Mouse (Mus musculus) liver, embryonic 11.5 days (tissue): ENCODE measurements around the gene Stat1. TPM values are rescaled to one million over a fixed set of nuclear protein-coding genes. Genes with fewer than 3 reads are reported as not detected.

ENCODE experiments used
- ATAC-seq: fragments of 200-750 bp; cut with Nextera tagmentation; replicated peaks from 2 replicates; pipeline ENCODE4 v1.8.0; 2017; ENCODE audit warnings: moderate number of reproducible peaks, mild to moderate bottlenecking, moderate TSS enrichment, moderate library complexity; ENCODE audit not compliant: low FRiP score
- DNase-seq: peaks from one replicate; pipeline ENCODE4 v3.0.0-alpha.2; 2017; ENCODE audit warnings: low spot score
- H3K27ac ChIP-seq: fragments of 300-500 bp; sonication (generic); 2 replicates; pipeline ENCODE4 v1.5.1; 2014; ENCODE audit warnings: mild to moderate bottlenecking, low read depth, low read length, control low read depth
- H3K27me3 ChIP-seq: fragments of 300-500 bp; sonication (generic); replicated peaks from 2 replicates; pipeline ENCODE4 v1.6.1; 2014; ENCODE audit warnings: low read length, mixed read lengths; ENCODE audit not compliant: control insufficient read depth, insufficient read depth
- H3K36me3 ChIP-seq: fragments of 300-500 bp; sonication (generic); 2 replicates; pipeline ENCODE4 v1.6.1; 2014; ENCODE audit warnings: mild to moderate bottlenecking, low read length, moderate library complexity, mixed read lengths; ENCODE audit not compliant: control insufficient read depth, insufficient read depth
- H3K4me1 ChIP-seq: fragments of 300-500 bp; sonication (generic); replicated peaks from 2 replicates; pipeline ENCODE4 v1.6.1; 2014; ENCODE audit warnings: low read length, mixed read lengths; ENCODE audit not compliant: control insufficient read depth, insufficient read depth
- H3K4me2 ChIP-seq: fragments of 300-500 bp; sonication (generic); 2 replicates; pipeline ENCODE4 v1.6.1; 2014; ENCODE audit warnings: mild to moderate bottlenecking, control low read depth, moderate library complexity
- H3K4me3 ChIP-seq: fragments of 300-500 bp; sonication (generic); 2 replicates; pipeline ENCODE4 v1.5.1; 2014; ENCODE audit warnings: low read depth, low read length, control low read depth
- H3K9ac ChIP-seq: fragments of 300-500 bp; sonication (generic); 2 replicates; pipeline ENCODE4 v1.6.1; 2014; ENCODE audit warnings: low read depth, low read length, control low read depth
- H3K9me3 ChIP-seq: fragments of 300-500 bp; sonication (generic); 2 replicates; pipeline ENCODE4 v1.6.1; 2016; ENCODE audit warnings: low read length, inconsistent platforms, mixed read lengths; ENCODE audit not compliant: control insufficient read depth
- WGBS: fragments of 180-500 bp; shearing (Covaris S2); extraction: QIAGEN DNeasy Blood & Tissue Kit; methylation state at CpG from one replicate; pipeline ENCODE4 v1.1.7; 2014; 5-methylcytosine and 5-hydroxymethylcytosine counted together
- polyA plus RNA-seq: library from polyadenylated mRNA; unstranded; fragments of >200 nt; fragmentation: Nextera tagmentation; extraction: Ambion mirVana; gene quantifications from 2 replicates; pipeline ENCODE4 v1.2.1, GENCODE M21; 2014

The Stat1 gene
- polyA plus RNA-seq, 1 experiment from 2014 or later: 17.8 TPM

DNA sequence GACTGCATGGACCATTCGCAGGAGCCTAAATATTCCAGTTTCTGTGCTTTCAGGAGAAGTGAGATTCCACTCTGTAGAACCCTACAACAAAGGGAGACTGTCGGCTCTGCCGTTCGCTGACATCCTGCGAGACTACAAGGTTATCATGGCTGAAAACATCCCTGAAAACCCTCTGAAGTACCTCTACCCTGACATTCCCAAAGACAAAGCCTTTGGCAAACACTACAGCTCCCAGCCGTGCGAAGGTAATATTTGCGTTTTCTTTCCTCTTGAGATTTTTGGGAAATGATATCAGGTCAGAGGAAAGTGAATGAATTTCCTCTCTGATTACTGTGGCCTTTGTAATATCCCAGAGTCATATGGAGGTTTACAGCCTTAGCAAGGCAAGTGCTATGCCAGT lies 16.4 kb upstream of the Stat1 start:
- H3K27me3 ChIP-seq: no peaks in the 10 kb centered on the region
- H3K9ac ChIP-seq: no peak overlapping the region
- H3K4me2 ChIP-seq: no peak overlapping the region
- no peak overlapping the region for H3K27ac ChIP-seq
- DNase-seq (no peak), ATAC-seq (no peak)
- no peaks in the 10 kb centered on the region for H3K9me3 ChIP-seq
- no peaks in the 10 kb centered on the region for H3K36me3 ChIP-seq
- H3K4me3 ChIP-seq: no peak overlapping the region
- 84% methylated on average over 8 of the region's 8 CpGs for WGBS
- no peaks in the 10 kb centered on the region for H3K4me1 ChIP-seq

DNA sequence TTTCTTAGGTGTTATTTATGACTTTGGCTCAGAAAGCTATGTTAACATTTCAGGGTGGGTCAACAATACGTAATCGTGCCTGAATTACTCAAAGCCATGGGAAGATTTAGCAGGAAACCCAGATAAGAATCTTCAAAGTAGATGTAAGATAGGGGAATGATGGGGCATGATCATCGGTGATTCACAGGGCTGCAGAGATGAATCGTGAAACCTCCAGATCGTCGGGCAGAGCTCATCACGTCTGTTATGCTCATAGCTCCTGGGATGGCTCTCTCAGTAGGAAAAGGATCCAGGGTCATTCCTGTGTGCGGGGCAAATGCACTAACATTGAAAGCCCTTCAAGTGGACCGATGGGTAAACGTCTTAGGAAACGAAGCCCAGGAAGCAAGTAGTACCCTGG lies 12.0 kb upstream of the Stat1 start:
- Histone ChIP-seq H3K9me3 (no peaks in the 10 kb centered on the region), H3K27me3 (no peaks in the 10 kb centered on the region), H3K4me2 (no peak overlapping the region), H3K27ac (no peak overlapping the region), H3K4me3 (no peak overlapping the region), H3K4me1 (no peaks in the 10 kb centered on the region), H3K9ac (no peak overlapping the region), H3K36me3 (no peaks in the 10 kb centered on the region)
- 83% methylated on average over 11 of the region's 11 CpGs for WGBS
- ATAC-seq (no peak), DNase-seq (no peak)

- WGBS: 53% methylated on average over 3 of the region's 3 CpGs
- H3K27ac ChIP-seq: no peak overlapping the region
- peaks cover 5% of the 10 kb centered on the region; the same call in 1 of the 2 replicates for H3K4me1 ChIP-seq
- H3K4me2 ChIP-seq: no peak overlapping the region
- H3K27me3 ChIP-seq: no peaks in the 10 kb centered on the region
- no peaks in the 10 kb centered on the region for H3K9me3 ChIP-seq
- no peak overlapping the region for H3K9ac ChIP-seq
- no peak overlapping the region for H3K4me3 ChIP-seq
- no peak for ATAC-seq
- H3K36me3 ChIP-seq: no peaks in the 10 kb centered on the region
- DNase-seq: no peak
These were observed 8.0 kb upstream of the Stat1 start for GRCm38 (mm10) chr1:52111217-52111616.

DNA sequence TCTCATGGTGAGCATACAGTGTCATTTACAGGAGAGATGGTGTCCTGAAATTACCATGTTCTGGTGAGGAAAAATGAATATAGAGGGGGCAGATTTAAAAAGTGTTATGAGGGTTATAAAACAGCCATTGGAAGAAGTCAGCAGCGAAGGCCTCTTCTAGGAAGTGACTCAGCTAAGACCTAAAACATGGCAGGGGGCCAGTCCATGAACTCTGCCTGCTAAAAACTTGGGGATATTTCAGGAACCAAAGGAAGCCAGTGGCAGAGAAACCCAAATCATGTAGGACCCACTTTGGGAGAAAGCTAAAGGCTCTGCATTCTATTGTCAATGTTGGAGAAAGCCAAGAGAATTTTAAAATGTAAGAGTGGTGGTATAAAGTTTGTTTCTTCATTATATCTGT lies 6.9 kb upstream of the Stat1 start:
- Histone ChIP-seq H3K4me1 (peaks cover 5% of the 10 kb centered on the region; the same call in 1 of the 2 replicates), H3K36me3 (no peaks in the 10 kb centered on the region), H3K9me3 (no peaks in the 10 kb centered on the region), H3K9ac (no peak overlapping the region), H3K27me3 (no peaks in the 10 kb centered on the region), H3K27ac (no peak overlapping the region), H3K4me3 (no peak overlapping the region), H3K4me2 (no peak overlapping the region)
- DNase-seq: no peak
- 74% methylated on average over 1 of the region's 1 CpGs for WGBS
- ATAC-seq: no peak

DNA sequence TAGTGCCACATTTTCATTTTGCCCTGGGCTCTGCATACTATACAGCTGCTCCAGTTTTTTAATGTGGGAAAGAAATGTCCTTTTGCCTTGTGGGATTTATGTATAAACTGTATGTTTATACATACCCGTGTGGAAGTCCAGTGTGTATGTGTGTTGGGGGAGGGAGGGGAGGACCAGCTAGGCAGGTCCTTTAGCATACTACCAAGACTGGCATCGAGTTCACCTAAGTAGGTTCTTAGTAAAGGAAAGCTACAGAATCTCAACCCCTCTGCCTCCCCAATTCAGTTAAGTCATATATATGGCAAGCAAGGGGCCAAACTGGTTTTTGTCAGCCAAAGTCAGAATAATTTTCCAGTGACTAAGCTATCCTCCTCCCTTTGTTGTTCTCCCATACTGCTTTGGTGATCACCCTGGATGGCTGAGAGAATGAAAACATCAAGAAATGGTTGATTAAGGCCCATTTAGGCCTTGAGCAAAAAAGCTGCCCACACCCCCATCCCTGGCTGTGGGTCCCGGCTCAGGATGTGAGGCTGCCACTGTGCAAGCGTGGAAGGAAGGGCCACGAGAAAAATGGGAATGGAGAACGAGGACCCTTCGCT lies 6.1 kb upstream of the Stat1 start:
- Histone ChIP-seq H3K4me1 (peaks cover 5% of the 10 kb centered on the region; the same call in 1 of the 2 replicates), H3K27me3 (no peaks in the 10 kb centered on the region), H3K27ac (peak overlapping the region; percentile 29; the same call in 1 of the 2 replicates), H3K9ac (peak overlapping the region; percentile 68), H3K4me3 (peak overlapping the region; percentile 52), H3K9me3 (no peaks in the 10 kb centered on the region), H3K4me2 (peak overlapping the region; percentile 84), H3K36me3 (no peaks in the 10 kb centered on the region)
- DNase-seq: no peak
- peak; percentile 1; the same call in 1 of the 2 replicates for ATAC-seq
- WGBS: 22% methylated on average over 7 of the region's 7 CpGs

- Histone ChIP-seq H3K4me3 (peak overlapping the region; percentile 52), H3K36me3 (no peaks in the 10 kb centered on the region), H3K9me3 (no peaks in the 10 kb centered on the region), H3K27ac (peak overlapping the region; percentile 29; the same call in 1 of the 2 replicates), H3K4me2 (peak overlapping the region; percentile 84), H3K27me3 (no peaks in the 10 kb centered on the region), H3K4me1 (peaks cover 6% of the 10 kb centered on the region), H3K9ac (peak overlapping the region; percentile 68)
- under 1% methylated on average over 31 of the region's 32 CpGs for WGBS
- peak; percentile 94 for ATAC-seq
- peak; percentile 99 for DNase-seq
These were observed 5.6 kb upstream of the Stat1 start for GRCm38 (mm10) chr1:52113666-52114069.

GRCm38 (mm10) chr1:52116441-52116840 lies 2.8 kb upstream of the Stat1 start:
- Histone ChIP-seq H3K4me2 (no peak overlapping the region), H3K4me1 (peaks cover 6% of the 10 kb centered on the region), H3K27ac (no peak overlapping the region), H3K4me3 (no peak overlapping the region), H3K9me3 (no peaks in the 10 kb centered on the region), H3K36me3 (no peaks in the 10 kb centered on the region), H3K9ac (no peak overlapping the region), H3K27me3 (no peaks in the 10 kb centered on the region)
- no peak for DNase-seq
- ATAC-seq: no peak
- WGBS: 81% methylated on average over 3 of the region's 3 CpGs

GRCm38 (mm10) chr1:52117777-52118176 lies 1.5 kb upstream of the Stat1 start:
- peaks cover 6% of the 10 kb centered on the region for H3K4me1 ChIP-seq
- no peak overlapping the region for H3K4me2 ChIP-seq
- H3K9me3 ChIP-seq: no peaks in the 10 kb centered on the region
- H3K4me3 ChIP-seq: no peak overlapping the region
- no peak overlapping the region for H3K9ac ChIP-seq
- H3K27ac ChIP-seq: no peak overlapping the region
- no peak for ATAC-seq
- no peak for DNase-seq
- no peaks in the 10 kb centered on the region for H3K36me3 ChIP-seq
- 84% methylated on average over 1 of the region's 1 CpGs for WGBS
- H3K27me3 ChIP-seq: no peaks in the 10 kb centered on the region

GRCm38 (mm10) chr1:52119691-52120090 lies 451 bp downstream of the Stat1 start:
- Histone ChIP-seq H3K9me3 (no peaks in the 10 kb centered on the region), H3K27ac (peak overlapping the region; percentile 62), H3K4me2 (peak overlapping the region; percentile 85)

More at GRCm38 (mm10) chr1:52119691-52120090, 451 bp downstream of the Stat1 start:
- H3K4me3 ChIP-seq: peak overlapping the region; percentile 89
- under 1% methylated on average over 20 of the region's 20 CpGs for WGBS
- ATAC-seq (peak; percentile 41), DNase-seq (no peak)
- no peaks in the 10 kb centered on the region for H3K36me3 ChIP-seq
- H3K4me1 ChIP-seq: peaks cover 2% of the 10 kb centered on the region
- H3K9ac ChIP-seq: peak overlapping the region; percentile 80
- no peaks in the 10 kb centered on the region for H3K27me3 ChIP-seq
